Mouse (Mus musculus) bone marrow macrophage, adult 2 months (primary cell): Measurements from ENCODE around the gene Lin7c. TPM values are rescaled to one million over a fixed set of nuclear protein-coding genes. Genes with fewer than 3 reads are reported as not detected.

ENCODE experiments used
- H3K27ac ChIP-seq: 2 replicates; pipeline ENCODE4 v1.5.1; 2012; ENCODE audit warnings: low read depth, low read length; ENCODE audit not compliant: insufficient read depth
- H3K4me1 ChIP-seq: 2 replicates; pipeline ENCODE4 v1.6.1; 2012; ENCODE audit warnings: low read length; ENCODE audit not compliant: control insufficient read depth, insufficient read depth
- H3K4me3 ChIP-seq: 2 replicates; pipeline ENCODE4 v1.5.1; 2012; ENCODE audit warnings: mild to moderate bottlenecking, low read length, moderate library complexity; ENCODE audit not compliant: insufficient read depth
- CTCF ChIP-seq: IDR thresholded peaks from 2 replicates; pipeline ENCODE4 v1.5.1; 2012; ENCODE audit warnings: low read depth, mild to moderate bottlenecking, low read length, moderate library complexity
- POLR2A ChIP-seq: IDR thresholded peaks from 2 replicates; pipeline ENCODE4 v1.6.1; 2012; ENCODE audit warnings: mild to moderate bottlenecking, low read depth, low read length, borderline replicate concordance
- polyA plus RNA-seq: library from polyadenylated mRNA; stranded (reverse); fragments of >200 nt; gene quantifications from 2 replicates; pipeline ENCODE4 v1.2.4, GENCODE M21; 2012; ENCODE audit not compliant: missing spikeins, insufficient read depth, insufficient read length

Lin7c gene
- polyA plus RNA-seq, 1 experiment: 57.9 TPM

GRCm38 (mm10) chr2:109950311-109950710 is 59.7 kb downstream of the Lin7c start:
- Histone ChIP-seq H3K27ac (no peak overlapping the region), H3K4me3 (no peak overlapping the region), H3K4me1 (peaks cover 5% of the 10 kb centered on the region)
- TF ChIP-seq CTCF: no peak
- TF ChIP-seq POLR2A: no peak

Other genes with a start within 250 kb of the Lin7c start
- gene Bdnf, start 216.2 kb upstream of the Lin7c start, polyA plus RNA-seq: not detected in 2 replicates
- gene Lgr4, start 26.8 kb downstream of the Lin7c start, polyA plus RNA-seq: 0.21 and 0.43 TPM in 2 replicates
- gene Ccdc34, start 127.0 kb downstream of the Lin7c start, polyA plus RNA-seq: 22.2 and 35.5 TPM in 2 replicates